Mouse (Mus musculus): ENCODE data around the gene Gpr107.

Gene Gpr107

DNA sequence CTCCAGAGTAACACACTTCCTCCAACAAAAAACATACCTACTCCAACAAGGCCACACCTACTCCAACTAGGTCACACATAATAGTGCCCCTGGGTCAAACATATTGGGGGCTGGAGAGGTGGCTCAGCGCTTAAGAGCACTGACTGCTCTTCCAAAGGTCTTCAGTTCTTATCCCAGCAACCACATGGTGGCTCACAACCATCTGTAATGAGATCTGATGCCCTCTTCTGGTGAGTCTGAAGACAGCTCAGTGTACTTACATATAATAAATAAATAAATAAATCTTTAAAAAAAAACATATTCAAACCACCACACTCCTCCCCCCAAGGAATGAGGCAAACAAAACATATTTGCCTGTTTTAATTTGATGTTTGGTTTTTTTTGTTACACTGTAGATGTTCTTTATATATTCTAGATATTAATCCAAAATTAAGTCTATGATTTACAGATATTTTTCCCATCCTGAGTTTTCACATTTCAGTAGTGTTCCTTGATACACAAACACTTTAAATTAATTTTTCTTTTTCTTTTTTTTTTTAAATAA lies 76.7 kb downstream of the Gpr107 start:
- no peak for TF ChIP-seq GATA4 (IDR thresholded peaks at IDR 0.05; ENCODE audit: insufficient replicate concordance, low read length)

- 0 out of 2 replicates have a peak, but pooled peaks have one; percentile 5 for TF ChIP-seq GATA4 (IDR thresholded peaks at IDR 0.05; ENCODE audit: insufficient replicate concordance, low read length)
Measured at GRCm38 (mm10) chr2:31239203-31239696, 87.1 kb downstream of the Gpr107 start.

DNA sequence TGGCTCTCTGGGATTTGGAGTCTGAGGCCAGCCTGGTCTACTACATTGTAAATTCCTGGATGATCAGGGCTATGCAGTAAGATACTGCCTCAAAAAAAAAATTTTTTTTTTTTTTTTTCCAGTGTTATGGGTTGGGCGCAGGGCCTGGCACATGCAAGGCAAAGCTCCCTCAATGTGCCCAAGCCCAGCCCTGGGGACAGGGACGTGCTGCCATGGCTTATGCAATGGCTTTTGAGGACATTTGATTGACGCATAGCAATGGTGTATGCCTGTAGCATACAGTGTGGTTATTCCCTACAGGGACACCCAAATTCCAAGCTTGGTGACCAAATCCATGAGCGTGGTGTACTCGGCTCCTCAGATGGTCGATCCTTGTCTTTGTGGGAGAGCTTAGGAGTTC lies 87.7 kb downstream of the Gpr107 start:
- TF ChIP-seq GATA4 (IDR thresholded peaks at IDR 0.05; ENCODE audit: insufficient replicate concordance, low read length), result no peak

GRCm38 (mm10) chr2:31241639-31242038 lies 89.5 kb downstream of the Gpr107 start:
- TF ChIP-seq GATA4 (IDR thresholded peaks at IDR 0.05; ENCODE audit: insufficient replicate concordance, low read length), result no peak

DNA sequence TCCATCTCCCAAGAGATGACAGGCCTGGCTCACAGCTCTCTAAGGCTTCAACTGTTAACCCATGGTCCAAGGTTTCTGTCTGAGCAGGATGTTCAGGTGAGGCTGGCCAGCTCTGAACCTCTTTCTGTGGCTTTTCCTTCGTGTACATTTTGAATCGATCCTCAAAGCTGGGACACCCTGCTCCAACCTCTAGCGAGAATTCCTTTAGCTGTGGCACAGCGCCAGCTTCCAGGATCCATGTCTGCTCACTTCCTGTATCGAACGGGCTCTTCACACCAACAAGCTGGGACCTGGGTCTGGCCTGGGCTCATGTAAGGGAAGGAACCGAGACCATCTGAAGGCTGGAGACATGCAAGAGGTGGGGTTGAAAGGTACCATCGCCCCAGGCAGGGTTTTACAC lies 92.1 kb downstream of the Gpr107 start:
- no peak for TF ChIP-seq GATA4 (IDR thresholded peaks at IDR 0.05; ENCODE audit: insufficient replicate concordance, low read length)

GRCm38 (mm10) chr2:31245051-31245450 lies 92.9 kb downstream of the Gpr107 start:
- TF ChIP-seq GATA4 (IDR thresholded peaks at IDR 0.05; ENCODE audit: insufficient replicate concordance, low read length), result no peak

DNA sequence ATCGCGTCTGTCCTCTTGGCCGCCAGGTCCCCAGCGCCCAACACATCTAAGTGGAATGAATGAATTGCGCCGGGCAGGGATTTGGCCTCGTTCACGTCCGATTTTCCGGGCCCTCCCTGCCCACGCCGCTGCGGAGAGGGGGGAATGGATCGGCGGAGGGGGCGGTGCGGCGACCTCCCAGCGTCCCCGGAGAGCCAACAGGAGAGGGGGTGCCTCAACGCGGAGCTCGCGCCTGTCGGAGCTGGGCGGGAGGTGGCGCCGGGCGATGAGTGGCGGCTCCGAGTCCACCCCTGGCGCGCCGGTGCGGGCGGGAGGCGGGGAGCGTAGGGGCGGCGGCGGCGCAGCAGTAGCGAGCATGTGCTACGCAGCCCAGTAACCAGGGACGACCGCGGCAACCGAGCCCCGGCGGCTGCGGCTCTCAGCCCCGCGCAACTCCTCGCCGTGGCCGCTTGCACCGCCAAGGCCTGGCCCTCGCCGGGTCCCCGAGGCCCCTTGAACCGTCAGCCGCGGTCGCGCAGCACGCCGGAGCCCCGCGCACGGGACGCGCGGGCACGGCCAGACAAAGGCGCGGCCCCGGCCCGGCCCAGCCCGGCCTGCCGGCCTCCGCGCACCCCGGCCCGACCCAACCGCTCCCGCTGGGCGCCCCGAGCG lies 93.5 kb downstream of the Gpr107 start, which contains the start of gene Ncs1:
TSS of gene Ncs1 (plus strand) at position 333 of the 651 bp plus-strand sequence.
- TF ChIP-seq GATA4 (IDR thresholded peaks at IDR 0.05; ENCODE audit: insufficient replicate concordance, low read length), result no peak

DNA sequence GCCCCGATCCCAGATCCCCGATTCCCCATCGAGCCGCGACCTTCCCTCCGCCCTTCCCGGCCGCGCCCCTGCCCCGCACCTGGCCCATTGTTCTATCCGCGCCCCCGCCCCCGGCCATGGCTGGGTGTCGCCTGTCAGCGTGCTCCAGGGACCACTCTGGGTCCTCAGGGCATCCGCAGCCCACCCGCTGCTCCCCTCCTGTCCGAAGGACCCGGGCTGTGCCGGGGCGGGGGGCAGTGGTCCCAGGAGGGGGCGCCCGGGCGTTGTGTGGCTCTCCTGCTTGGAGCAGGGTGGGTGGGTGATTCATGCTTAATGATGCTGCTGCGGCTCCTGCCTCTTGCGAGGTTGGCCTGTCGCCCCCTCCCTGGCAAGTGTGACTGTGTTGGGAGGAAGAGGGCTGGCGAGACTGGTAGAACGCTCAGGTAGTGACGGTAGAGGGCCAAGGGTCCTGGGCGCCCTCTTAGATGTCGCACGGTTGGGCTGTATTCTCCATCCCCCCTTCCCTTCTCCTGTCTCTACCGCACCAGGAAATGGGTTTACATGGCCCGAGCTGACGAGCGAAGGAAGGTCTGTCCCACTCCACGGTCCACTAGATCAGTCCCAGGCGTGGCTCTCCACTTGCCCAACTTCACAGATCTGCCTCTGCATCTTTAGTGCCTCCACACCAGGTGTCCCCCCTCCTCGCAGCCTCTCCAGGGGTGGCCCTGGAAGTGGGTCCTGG lies 94.3 kb downstream of the Gpr107 start:
- no peak for TF ChIP-seq GATA4 (IDR thresholded peaks at IDR 0.05; ENCODE audit: insufficient replicate concordance, low read length)

DNA sequence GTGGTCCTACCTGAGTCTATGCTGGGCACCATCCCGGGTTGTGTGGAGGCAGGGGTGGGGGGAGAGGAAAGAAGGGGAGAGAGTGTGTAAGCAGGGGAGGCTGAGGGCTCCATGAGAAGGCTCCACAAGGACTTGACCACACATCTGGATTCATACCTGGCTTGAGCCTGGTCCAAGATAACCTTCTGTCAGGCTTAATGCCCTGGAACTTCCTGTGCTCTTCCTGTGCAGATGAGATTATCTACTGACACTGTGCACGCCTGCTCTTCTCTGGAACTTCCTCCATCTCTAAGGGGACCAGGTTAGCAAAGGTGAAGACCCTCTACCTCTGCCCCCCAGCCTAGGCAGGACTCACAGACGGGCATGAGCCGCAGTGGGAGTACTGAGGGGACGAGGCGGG lies 96.7 kb downstream of the Gpr107 start:
- no peak for TF ChIP-seq GATA4 (IDR thresholded peaks at IDR 0.05; ENCODE audit: insufficient replicate concordance, low read length)

DNA sequence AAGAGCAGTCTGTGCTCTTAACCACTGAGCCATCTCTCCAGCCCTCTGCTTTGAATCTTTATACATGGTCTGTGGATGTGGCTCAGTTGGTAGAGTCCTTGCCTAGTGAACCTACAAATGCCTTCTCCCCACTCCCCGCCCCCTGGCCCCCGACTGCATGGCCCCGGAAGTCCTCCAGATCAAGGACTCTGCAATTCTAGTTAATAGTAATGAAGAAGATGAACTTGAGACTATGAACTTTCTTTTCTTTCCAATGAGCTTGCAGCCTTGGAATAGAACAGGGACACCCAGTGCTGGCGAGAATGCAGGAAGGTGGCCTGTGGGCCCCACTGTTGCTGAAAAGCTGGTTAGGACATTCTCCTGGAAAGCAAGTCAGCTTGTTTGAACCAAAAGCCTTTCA lies 100.1 kb downstream of the Gpr107 start:
- TF ChIP-seq GATA4 (IDR thresholded peaks at IDR 0.05; ENCODE audit: insufficient replicate concordance, low read length), result no peak

- TF ChIP-seq GATA4 (IDR thresholded peaks at IDR 0.05; ENCODE audit: insufficient replicate concordance, low read length), result no peak
Measured at GRCm38 (mm10) chr2:31253463-31253862, 101.3 kb downstream of the Gpr107 start.

- TF ChIP-seq GATA4 (IDR thresholded peaks at IDR 0.05; ENCODE audit: insufficient replicate concordance, low read length), result no peak
Measured at GRCm38 (mm10) chr2:31254806-31255205, 102.7 kb downstream of the Gpr107 start.

DNA sequence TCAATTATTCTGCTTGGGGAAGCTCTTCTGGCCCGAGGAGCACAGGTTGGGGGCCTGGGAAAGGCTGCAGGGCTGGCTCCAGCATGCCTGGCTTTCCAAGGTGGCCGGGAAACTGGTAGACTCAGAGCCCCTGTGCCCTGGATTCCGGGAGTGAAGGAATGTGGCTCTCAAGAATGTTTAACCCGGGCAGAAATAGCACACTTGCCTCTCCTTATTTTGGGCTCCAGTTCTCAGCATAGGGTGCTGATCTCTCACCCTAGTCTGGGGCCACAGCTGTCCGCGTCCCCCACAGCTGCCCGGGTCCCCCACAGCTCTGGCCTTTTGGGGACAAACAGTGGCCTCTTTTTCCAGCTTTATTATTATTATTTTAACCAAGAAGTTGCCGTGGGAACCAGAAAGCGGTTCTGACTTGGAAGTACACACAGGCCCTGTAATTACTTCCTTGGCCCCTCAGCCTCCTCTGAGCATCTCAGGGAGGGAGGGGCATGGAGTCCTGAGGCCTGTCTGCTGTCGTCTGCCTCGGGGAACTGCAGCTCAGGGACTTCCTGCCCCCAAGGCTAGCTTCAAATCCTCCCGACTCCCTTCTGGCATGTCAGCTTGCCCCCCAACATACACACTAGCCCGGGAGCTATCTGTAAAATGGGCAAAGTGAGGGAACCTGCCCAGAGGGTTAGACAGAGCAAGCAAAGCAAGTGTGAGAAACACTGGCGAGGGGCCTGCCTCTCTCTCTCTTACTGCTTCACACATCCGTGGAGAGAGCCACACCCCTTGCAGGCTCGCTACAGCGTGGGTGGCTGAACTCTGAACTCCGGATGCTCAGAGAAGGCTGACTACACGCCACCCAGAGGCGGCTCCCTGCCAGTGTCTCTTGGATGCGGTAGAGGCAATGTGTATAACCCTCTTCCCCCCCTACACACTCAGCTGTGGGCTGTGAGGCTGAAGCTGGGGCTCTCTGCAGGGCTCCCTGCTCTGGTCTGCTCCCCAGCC lies 104.1 kb downstream of the Gpr107 start:
- no peak for TF ChIP-seq GATA4 (IDR thresholded peaks at IDR 0.05; ENCODE audit: insufficient replicate concordance, low read length)

DNA sequence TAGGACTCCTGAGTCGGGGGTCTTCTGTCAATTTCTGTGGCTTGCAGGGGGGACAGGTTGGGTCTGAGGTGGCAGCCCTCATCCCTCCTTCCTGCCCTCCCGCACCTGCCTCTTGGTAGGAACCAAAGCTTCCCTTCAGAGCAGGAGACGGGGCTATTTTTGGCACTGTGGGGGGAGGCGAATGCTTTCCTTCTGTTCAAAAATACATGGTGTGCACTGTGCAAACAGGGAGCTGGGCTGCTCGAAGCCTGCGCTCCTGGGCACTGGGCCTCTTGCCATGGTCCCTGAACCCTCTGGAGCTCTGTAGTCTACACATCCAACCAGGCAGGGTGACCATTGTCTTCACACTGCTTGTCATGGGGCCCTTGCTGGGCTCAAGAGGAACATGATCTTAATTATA lies 105.0 kb downstream of the Gpr107 start:
- no peak for TF ChIP-seq GATA4 (IDR thresholded peaks at IDR 0.05; ENCODE audit: insufficient replicate concordance, low read length)

Data from liver, adult (tissue).